Mouse (Mus musculus): ENCODE data around the gene Hebp2.

Hebp2 gene

DNA sequence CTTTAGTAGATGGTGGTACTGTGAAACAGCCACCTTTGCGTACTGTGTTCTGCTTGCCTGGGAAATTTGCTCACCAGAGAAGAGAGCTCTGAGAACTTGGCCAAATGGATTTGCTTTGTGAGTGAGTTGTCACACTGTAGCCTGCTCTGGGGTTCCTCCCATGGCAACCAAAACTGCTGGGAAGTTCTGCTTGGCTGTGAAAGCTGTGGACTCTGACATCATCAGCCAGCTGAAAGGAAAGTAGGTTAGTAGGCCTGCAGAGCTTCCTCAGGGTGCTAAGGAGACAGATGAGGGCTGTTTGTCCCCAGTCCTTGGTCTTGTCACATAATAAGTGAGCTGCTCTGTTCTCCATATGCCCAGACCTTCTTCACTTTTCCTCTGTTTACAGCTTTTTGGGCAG is 37.3 kb downstream of the Hebp2 start:
- no peak for DNase-seq (ENCODE audit: low spot score)

DNA sequence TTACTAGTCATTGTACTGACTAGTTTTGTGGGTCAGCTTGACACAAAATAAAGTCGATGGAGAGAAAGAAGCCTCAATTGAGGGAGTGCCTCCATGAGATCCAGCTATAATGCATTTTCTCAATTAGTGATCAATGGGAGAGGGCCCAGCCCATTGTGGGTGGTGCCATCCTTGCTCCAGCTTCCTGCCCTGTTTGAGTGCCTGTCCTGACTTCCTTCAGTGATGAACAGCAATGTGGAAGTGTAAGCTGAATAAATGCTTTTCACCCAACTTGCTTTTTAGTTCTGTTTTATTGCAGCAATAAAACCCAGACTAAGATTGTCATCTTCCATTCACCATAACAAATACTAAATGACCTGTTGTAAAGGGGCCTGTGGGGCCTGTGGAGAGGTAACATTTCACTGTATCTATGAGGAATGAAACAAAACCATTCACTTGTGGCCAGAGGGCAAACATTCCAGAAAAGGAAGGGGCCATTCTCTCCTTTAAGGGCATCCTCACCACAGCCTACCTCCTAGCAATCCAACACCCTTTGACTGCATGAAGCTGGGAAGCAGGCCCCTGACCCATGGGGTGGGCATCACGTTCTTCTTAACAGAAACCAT is 37.9 kb downstream of the Hebp2 start:
- no peak for DNase-seq (ENCODE audit: low spot score)

DNA sequence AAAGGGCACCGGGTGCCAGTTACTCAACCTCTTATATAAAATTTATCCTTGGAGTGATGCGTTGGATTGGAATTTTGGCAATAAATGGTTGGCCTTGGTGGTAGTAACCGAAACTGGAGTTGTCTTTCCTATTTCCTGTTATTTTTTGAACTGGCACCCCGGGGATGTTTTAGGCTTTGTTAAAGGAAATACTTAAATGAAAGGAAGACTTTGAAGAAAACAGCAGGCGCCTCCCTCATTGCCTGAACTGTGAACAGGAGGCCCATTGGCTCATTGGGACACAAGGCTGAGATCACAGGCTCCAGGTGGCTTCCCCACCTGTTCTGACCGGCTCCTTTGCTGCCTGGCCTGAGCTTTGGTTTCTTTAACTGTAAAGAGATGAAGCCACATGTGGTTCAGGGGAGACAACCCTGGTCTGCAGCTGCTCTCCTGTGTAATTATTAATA is 39.4 kb downstream of the Hebp2 start:
- no peak for DNase-seq (ENCODE audit: low spot score)

DNA sequence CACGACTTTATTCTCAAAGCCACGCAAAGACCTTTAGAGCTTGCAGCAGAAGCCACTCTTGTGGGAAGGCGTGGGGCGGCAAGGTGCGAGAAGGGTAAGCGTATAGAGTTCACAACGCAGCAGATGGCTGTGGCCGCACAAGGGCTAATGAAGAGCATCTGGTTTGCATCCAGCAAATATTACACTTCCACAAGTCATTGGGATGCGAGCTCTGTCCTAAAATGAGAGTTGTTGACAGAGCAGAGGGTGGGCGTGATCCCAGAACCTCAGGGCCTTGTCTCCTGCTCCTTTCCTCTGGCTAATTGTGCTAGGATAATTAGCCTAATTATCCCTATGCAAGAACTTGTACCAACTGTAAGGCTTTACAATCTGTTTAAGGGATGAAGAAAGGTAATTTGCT is 40.2 kb downstream of the Hebp2 start:
- DNase-seq (ENCODE audit: low spot score): no peak

DNA sequence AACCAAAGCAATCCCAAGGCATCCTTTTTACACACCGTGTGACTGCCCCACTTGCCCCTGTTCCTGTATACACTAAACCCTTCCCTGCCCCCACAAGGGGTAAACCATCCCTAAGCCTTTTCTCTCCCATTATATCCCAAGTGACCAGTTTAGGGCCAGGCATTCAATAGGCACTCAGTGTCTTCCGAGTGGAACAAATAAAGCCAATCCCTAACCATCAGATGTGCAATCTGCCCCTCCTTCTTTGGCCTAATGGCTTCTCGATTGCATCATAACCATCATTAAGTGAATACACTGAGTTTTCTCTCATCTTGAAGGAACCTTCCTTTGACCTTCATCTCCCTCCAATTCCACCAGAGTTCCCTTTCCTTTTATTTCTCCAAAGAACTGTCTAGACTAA is 43.9 kb downstream of the Hebp2 start:
- DNase-seq (ENCODE audit: low spot score): no peak

DNA sequence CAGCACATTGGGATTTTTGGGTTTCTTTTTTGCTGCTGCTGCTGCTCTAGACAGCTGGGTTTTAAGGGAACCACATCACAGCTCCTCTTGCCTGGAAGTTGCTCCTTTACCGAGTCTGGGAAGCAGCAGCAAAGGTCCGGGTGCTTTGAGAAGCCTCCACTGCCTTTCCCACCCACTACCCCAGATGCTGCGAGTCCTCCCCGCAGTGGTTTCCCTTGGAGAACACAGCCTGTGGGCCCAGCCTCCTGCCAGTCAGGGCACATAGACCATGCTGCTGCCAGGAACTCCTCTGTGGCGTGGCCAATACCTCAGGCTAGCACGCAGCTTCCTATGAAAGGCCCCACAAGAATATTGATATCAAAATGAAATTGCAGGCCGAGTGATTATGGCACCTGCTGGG is 48.8 kb downstream of the Hebp2 start:
- no peak for DNase-seq (ENCODE audit: low spot score)

DNA sequence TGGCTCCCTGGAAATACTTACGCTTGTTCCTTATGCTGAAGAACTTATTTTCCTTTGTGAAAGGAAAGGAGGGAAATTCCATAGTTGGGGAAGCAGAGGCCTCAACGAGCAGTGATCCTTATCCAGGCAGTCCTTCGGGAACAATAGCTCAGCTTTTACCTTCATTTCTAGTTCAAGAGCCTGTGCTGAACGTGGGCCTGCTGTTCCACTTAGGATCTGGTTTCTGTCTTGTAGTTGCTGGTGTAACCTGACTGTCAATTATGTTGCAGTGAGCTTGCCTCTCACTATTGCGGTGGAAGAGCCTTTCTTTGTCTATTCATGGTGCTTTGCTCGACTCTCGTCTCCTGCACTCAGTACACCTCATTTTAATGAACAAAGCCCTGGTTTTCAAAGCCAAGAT is 51.6 kb downstream of the Hebp2 start:
- DNase-seq (ENCODE audit: low spot score): no peak

DNA sequence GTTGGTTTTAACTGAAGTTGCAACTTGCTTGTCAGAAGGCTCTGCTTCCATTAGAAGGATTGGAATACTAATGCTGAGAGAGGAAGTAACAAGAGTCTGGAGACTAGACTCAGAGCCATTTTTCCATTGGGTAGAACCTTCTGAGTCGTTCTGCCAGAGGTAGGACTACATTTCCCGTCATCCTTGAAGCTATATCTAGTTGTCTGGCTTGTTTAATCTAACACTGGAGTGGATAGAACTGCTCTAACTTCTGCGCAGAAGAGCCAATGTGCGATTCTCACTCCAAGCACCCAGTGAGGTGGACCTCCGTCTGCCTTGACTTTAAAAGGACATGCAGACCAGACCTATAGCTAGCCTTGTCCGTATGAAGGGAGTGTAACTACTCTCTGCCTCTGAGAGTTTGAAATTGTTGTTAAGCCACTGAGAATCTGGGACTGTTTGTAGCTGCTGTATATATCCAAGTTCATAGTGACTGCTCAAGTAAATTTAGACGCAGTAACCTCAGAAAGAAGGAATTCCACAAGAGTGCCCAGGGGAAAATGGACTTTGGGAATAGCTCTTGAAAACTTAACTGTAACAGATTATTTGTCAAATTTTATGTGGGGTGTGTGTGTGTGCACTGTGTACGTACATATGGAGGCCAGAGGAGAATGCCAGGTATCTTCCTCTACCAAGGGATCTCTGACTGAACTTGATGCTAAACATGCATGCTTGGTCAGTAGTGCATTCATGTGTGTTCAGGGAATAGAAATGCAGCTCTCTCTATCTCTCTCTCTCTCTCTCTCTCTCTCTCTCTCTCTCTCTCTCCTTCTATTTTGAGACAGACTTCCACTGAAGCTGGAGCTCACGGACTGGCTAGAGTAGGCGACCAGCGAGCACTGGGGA is 52.6 kb downstream of the Hebp2 start:
- no peak for DNase-seq (ENCODE audit: low spot score)

DNA sequence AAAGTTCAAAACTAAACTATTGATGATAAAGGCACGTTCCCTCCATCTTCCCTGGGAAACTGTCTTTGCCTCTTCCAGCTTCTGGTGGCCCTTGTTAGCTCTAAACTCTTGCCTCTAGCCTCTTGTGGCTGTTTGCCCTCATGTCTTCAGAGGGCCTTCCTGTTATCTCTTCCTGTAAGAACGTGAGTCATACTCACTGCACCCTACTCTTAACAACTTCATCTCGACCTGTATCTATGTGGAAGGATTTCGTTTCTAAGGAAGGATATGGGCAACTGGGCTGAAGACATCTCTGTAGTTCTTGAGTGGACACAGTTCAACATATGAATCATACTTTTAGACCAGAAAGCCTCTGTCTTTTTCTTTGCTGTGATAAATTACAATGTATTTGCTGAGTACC is 53.9 kb downstream of the Hebp2 start:
- DNase-seq (ENCODE audit: low spot score): no peak

DNA sequence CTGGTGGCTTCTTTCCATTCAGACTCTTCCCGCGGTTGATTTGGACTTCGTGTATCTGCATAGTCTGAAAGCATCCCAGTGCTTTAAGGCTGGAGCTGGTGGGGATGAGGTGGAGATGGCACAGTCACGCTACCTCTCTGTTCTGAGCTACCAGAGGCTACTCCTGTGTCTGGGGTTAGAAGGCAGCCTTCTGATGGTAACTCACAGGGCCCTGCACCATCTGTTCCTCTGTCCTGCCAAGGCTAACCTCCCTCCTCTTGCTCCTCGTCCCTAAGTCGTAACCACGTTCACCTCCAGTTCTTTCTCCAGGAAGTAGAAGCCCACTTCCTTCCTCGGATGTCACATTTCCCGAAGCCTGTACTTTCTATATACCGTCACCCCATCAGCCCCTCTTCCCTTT is 55.9 kb downstream of the Hebp2 start:
- DNase-seq (ENCODE audit: low spot score): no peak

Data from urinary bladder, postnatal 25 days (tissue).